Mouse (Mus musculus) cerebellum, adult 8-10 months (tissue): ENCODE measurements around the gene Syngr1.

ENCODE experiments used
- DNase-seq: peaks from one replicate; pipeline ENCODE4 v3.0.0; 2022

Syngr1 gene

DNA sequence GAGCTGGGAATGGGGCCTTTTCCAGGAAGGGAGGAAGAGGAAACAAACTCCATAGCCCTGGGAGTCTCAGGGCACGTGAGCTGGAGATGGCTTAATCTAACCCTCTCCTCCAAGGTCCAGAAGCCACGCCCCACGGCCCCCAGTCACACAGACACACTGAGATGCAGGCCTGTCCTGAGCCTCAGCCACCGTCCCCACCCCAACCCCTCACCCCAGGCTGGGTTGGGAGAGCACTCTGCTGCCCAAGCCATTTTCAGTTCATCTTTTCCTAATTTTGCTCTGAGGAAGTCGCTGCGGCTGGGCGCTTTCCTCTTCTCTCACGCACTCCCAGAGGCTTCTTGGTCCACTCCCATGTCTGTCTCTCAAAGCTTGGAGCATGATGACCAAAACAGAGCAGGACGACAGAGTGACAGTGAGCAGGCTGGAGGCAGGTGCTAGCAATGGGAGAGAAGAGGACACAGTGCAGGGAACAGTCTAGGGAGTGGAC is 19.1 kb upstream of the Syngr1 start:
- no peak for DNase-seq

DNA sequence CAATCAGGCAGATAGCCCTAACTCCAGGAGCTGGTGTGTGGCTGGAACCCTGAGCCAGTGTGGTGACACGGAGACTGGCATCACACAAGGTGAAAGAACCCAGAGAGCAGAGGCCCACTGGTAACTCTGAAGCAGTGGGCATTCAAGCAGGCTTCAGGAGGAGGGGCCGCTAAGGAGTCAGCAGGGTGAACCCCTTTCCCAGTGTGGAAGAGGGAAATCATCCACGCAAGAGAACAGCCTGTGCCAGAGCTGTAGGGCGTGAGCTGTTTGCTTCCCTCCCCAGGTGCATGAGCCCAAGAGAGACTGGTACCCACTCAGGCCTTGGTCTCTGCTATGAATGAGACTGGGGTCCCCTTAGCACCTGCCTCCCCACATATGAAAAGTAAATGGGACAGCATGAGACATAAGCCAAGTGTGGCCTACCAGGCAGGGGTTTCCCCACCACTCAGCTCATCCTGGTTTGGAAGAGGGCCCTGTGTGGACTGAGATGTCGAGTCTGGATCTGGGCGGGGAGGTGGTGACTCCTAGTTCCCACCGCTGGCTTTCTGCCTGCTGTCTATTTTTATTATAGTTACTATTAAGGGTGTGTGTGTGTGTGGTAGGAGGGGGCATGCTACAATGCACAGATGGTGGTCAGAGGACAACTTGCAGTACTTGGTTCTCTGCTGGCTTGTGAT is 18.4 kb upstream of the Syngr1 start:
- DNase-seq: no peak

GRCm38 (mm10) chr15:80073256-80073621 is 17.9 kb upstream of the Syngr1 start:
- no peak for DNase-seq

GRCm38 (mm10) chr15:80074663-80075373 is 16.3 kb upstream of the Syngr1 start:
- DNase-seq: no peak

GRCm38 (mm10) chr15:80075374-80075694 is 15.8 kb upstream of the Syngr1 start:
- no peak for DNase-seq

GRCm38 (mm10) chr15:80075733-80076337 is 15.3 kb upstream of the Syngr1 start:
- no peak for DNase-seq

- peak; percentile 58 for DNase-seq
Measured at GRCm38 (mm10) chr15:80076338-80077136, 14.6 kb upstream of the Syngr1 start.

- DNase-seq: no peak
Measured at GRCm38 (mm10) chr15:80078058-80078814, 12.9 kb upstream of the Syngr1 start.

DNA sequence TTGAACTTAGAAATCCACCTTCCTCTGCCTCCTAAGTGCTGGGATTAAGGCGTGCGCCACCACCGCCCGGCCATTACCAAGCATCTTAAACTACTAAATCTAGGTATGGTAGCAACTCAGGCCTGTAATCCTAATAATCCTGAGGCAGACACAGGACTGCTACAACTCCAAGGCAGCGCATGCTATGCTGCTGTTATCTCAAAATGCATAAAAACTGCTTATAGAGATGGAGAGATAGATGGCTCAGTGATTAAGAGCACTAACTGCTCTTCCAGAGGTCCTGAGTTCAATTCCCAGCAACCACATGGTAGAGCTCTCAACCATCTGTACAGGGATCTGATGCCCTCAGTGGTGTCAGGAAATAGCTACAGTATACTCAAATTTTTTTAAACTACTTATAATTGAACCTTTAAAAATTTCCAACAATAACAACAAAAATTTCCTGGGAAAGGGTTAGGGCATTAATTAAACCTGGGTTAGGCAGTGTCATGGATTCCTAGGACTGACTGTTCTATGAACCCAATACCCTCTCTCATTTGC is 11.9 kb upstream of the Syngr1 start:
- DNase-seq: no peak

DNA sequence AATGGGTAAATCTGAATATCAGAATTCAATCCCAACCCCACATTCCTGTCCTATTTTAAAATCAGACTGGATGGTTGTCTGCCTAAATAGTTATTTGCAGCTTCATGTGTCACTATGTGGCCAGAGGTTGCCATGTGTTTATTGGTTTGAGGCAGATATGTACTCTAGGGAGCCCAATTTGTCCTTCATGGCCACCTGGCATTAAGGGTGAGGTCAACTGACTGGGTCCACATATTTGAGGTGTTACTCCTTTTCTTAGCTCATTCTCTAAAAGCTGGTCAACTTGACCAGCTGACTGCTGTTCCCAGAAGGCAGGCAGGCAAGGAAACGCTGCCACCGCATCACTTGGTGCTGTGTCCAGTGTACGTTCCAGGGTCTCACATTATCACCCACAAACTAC is 11.2 kb upstream of the Syngr1 start:
- DNase-seq: no peak

GRCm38 (mm10) chr15:80080711-80081615 is 10.2 kb upstream of the Syngr1 start:
- peak; percentile 57 for DNase-seq

GRCm38 (mm10) chr15:80081801-80082546 is 9.2 kb upstream of the Syngr1 start:
- DNase-seq: no peak

DNA sequence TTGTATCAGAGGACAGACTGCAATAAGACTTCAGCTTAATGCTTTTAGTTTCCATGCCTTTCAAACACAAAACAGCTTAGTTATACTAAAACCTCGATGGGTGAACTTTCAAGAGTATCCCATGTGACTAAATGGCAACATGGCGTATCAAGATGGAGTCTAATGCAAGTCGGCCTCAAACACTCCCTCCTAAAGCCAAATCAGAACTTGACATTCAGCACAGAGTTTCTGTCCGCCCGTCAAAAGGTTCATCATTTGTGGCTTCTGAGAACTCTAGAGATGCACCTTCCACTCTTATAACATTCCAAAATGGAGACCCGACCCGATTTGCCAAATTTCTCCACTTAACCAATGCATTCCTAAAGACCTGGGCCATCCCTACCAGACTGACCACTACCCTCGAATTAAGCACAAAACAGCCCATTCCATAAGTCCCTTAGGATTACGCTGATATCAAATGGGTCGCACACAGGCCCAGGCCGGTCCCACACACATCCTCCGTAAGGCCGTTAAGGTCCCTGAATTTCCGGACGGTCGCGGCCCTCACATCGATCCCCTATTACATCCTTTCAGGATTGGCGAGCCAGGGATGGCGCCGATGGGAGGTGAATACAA is 8.4 kb upstream of the Syngr1 start:
- DNase-seq: no peak

DNA sequence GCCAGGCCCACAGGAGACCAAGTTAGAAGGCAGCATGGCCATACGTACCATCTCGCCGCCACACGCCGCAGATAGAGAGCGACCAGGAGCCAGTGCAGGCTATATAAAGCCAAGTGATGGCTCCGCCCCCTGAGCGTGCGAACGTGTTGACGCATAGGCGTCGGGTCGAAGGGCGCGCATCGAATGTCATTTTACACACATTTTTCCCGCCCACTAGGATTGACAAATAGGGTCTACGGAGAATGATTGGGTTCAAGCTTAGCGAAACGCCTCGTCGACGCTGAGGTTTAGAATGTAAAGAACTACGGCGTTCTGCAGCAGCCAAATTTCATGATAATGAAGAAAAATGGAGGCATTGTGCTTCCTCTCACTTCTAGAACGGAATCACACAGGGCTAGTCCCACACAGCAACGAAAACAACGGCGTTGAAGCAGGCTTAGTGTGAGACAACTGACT is 7.8 kb upstream of the Syngr1 start:
- DNase-seq: peak; percentile 98

DNA sequence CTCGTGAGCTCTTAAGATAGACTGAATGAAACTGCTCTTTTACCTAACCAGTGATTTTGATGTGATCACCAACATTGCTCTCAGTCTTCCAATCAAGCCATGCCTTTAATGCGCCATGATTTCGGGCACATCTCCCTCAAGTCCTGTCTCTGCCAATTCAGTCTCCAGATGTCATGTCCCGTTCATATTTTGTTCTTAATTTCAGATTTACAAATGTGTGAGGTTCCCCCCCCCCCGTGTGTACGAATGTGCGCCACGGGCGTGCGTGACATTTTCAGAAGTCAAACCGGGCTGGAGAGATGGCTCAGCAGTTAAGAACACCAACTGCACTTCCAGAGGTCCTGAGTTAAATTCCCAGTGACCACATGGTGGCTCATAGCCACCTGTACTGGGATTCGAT is 7.4 kb upstream of the Syngr1 start:
- DNase-seq: no peak

- DNase-seq: no peak
Measured at GRCm38 (mm10) chr15:80087406-80088012, 3.6 kb upstream of the Syngr1 start.

DNA sequence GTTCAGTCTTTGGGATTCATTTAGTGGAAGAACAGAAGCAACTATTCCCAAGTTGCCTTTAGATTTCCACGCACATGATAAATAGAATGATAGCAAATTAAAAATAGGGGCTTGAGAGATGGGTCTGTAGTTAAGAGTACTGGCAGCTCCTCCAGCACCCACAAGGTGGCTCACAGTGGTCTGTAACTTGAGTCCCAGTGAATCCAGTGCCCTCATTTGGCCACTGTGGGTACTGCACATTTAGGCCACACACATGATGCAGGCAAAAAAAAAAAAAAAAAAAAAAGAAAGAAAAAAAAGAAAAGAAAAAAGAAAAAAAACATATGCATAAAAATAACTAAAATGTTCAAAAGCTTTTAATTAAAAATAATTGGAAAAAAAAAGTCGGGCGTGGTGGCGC is 2.5 kb upstream of the Syngr1 start:
- peak; percentile 94 for DNase-seq

GRCm38 (mm10) chr15:80090155-80090554 is 979 bp upstream of the Syngr1 start:
- no peak for DNase-seq

- no peak for DNase-seq
Measured at GRCm38 (mm10) chr15:80090741-80091120, 403 bp upstream of the Syngr1 start.

DNA sequence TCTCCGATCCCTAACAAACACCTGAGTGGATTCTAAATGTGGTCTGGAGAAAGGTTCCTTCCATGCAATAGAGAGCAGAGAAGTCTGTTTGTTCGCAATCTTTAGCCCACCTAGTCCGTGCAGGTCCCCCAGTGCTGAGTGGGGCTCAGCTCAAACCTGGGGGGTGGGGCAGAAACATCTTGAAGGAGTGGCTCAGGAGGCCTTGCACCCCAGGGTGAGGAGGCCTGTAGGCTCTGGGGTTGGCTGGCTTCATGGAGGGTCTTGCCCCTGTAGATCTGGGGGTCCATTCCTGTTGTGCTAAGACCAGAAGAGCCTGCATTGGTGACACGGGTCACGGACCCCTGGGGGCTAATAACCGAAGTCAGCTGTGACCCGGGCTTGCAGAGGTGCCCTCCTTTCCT is 907 bp downstream of the Syngr1 start:
- peak; percentile 62 for DNase-seq
